Mouse (Mus musculus) lung, embryonic 16.5 days (tissue): ENCODE measurements at regions not wholly inside any gene's neighbourhood (a gene's known extent, or its start where the extent isn't known, plus 50 kb on each side); places are given as distances from the start of the nearest gene placed in this dataset.

Source experiments
- ATAC-seq: fragments of 200-750 bp; cut with Nextera tagmentation; 2 replicates; pipeline ENCODE4 v1.8.0; 2017; ENCODE audit warnings: low read depth, mild to moderate bottlenecking, moderate library complexity
- H3K27ac ChIP-seq: fragments of 300-500 bp; sonication (generic); 2 replicates; pipeline ENCODE4 v1.5.1; 2014; ENCODE audit warnings: mild to moderate bottlenecking, control low read depth, low read length
- H3K27me3 ChIP-seq: fragments of 300-500 bp; sonication (generic); 2 replicates; pipeline ENCODE4 v1.6.1; 2014; ENCODE audit warnings: low read depth, low read length, mixed read lengths; ENCODE audit not compliant: control insufficient read depth, insufficient read depth
- H3K36me3 ChIP-seq: fragments of 300-500 bp; sonication (generic); 2 replicates; pipeline ENCODE4 v1.6.1; 2014; ENCODE audit warnings: low read length; ENCODE audit not compliant: control insufficient read depth, insufficient read depth
- H3K4me1 ChIP-seq: fragments of 300-500 bp; sonication (generic); replicated peaks from 2 replicates; pipeline ENCODE4 v1.6.1; 2014; ENCODE audit warnings: low read length, mixed read lengths; ENCODE audit not compliant: control insufficient read depth, insufficient read depth
- H3K4me2 ChIP-seq: fragments of 300-500 bp; sonication (generic); 2 replicates; pipeline ENCODE4 v1.6.1; 2014; ENCODE audit warnings: low read depth, low read length, control low read depth
- H3K4me3 ChIP-seq: fragments of 300-500 bp; sonication (generic); 2 replicates; pipeline ENCODE4 v1.5.1; 2014; ENCODE audit warnings: mild to moderate bottlenecking, low read length, control low read depth
- H3K9ac ChIP-seq: fragments of 300-500 bp; sonication (generic); 2 replicates; pipeline ENCODE4 v1.6.1; 2014; ENCODE audit warnings: low read length, control low read depth
- H3K9me3 ChIP-seq: fragments of 300-500 bp; sonication (generic); 2 replicates; pipeline ENCODE4 v1.6.1; 2016; ENCODE audit warnings: low read length; ENCODE audit not compliant: control insufficient read depth

DNA sequence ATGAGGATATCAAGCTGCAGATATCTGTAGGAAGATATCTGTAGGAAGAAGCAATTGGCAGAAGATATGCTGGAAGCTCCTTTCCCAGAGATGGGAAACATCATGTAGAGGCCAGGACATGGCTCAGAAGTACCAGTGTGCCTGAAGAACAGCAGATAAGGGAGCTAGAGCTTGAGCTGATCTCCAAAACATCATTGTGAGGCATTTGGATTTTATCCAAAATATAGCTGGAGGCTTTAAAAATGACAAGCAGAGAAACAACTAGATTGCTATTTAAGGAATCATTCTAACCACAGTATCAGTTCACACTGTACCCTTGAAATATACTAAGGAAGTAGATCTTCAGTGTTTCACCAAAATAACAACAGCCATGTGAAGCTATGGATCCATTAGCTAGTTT, 81.5 kb downstream of the Uchl5 start:
- no peaks in the 10 kb centered on the region for H3K27me3 ChIP-seq
- H3K4me2 ChIP-seq, result no peak overlapping the region
- H3K4me1 ChIP-seq, result no peaks in the 10 kb centered on the region
- H3K36me3 ChIP-seq, result no peaks in the 10 kb centered on the region
- H3K4me3 ChIP-seq, result no peak overlapping the region
- no peaks in the 10 kb centered on the region for H3K9me3 ChIP-seq
- no peak overlapping the region for H3K9ac ChIP-seq
- no peak overlapping the region for H3K27ac ChIP-seq
- ATAC-seq, result no peak
